Mouse (Mus musculus): ENCODE results near the gene Daam2.

The Daam2 gene

DNA sequence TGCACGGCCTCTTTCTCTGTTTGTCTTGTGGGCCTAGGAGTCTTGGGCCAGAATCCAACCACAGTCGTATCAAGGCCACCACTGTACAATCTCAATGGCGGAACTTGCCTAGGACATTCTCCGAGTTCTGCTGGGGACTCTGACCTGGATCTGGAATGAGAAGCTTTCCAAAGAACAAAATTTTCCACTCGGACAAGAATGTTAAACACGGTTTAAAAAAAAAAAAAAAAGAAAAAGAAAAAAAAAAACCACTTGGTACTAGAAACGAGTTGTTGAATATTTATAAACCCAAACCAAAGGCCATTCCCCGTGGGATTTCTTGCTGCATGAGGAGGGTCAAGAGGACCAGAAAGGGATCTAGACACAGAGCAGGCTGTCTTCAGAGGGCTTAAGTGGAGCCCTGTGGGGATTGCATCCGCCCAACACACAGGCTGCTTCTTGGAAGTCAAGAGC is 29.9 kb downstream of the Daam2 start:
- in situ Hi-C loops (cut with MboI; ENCODE audit: low sequenced_read_pairs): no loop called here

- in situ Hi-C loops (cut with MboI; ENCODE audit: low sequenced_read_pairs): no loop called here
These were observed 32.5 kb downstream of the Daam2 start for GRCm38 (mm10) chr17:49531661-49532060.

- in situ Hi-C loops (cut with MboI; ENCODE audit: low sequenced_read_pairs): no loop called here
These were observed 33.9 kb downstream of the Daam2 start for GRCm38 (mm10) chr17:49530215-49530614.

DNA sequence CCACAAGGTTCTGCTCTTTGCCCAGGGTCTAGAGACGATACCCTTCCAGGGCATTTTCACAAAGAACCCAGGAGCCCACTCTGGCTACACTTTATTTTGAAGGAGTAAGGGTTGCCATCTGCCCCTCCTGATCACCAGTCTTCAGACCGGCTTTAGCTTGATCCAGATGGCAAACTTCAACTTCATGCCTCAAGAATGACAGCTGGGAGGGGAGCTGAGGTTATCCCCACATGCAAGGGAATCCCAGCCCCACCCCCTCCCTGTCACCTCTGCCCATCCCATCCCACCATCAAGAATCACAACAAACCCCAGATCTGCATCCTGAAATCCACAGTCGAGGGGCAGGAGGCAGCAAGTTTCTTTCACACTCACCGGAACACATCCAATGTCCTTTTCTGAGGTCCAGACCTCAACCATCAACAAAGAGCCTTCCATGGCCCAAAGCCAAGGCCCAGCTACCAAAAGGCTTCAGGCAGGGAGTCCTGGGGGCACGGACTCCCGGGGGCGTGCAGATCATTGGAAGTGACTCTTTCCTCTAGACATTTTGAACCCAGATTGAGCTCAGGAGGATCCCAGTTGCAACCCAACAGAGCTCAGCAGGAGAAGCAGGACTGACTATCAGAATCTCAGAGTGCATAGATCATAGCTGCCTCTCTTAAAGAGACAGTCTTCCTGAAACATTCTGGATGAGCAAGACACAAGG is 35.5 kb downstream of the Daam2 start:
- in situ Hi-C loops (cut with MboI; ENCODE audit: low sequenced_read_pairs): no loop called here

- in situ Hi-C loops (cut with MboI; ENCODE audit: low sequenced_read_pairs): no loop called here
These were observed 36.1 kb downstream of the Daam2 start for GRCm38 (mm10) chr17:49528033-49528432.

GRCm38 (mm10) chr17:49526566-49526965 is 37.6 kb downstream of the Daam2 start:
- in situ Hi-C loops (cut with MboI; ENCODE audit: low sequenced_read_pairs): no loop called here

GRCm38 (mm10) chr17:49525911-49526310 is 38.2 kb downstream of the Daam2 start:
- in situ Hi-C loops (cut with MboI; ENCODE audit: low sequenced_read_pairs): no loop called here

DNA sequence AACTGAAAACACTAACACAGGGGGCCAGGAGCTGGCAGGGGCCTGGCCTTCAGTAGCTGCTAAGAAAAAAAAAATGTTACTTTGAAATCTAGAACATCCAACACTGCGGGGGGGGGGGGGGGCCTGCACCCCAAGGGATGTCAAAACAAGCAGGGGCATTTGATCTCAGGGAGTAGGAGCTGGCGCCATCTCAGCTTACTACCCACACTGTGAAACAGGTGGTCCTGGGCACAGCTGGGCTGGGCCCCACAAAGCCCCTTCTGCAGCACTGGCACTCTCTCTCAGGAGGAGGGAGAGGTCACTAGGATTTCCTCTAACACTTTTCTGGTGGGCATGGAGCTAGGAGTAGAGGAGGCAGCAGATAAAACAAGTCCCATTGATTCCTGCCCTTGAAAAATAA is 39.6 kb downstream of the Daam2 start:
- in situ Hi-C loops (cut with MboI; ENCODE audit: low sequenced_read_pairs): no loop called here

DNA sequence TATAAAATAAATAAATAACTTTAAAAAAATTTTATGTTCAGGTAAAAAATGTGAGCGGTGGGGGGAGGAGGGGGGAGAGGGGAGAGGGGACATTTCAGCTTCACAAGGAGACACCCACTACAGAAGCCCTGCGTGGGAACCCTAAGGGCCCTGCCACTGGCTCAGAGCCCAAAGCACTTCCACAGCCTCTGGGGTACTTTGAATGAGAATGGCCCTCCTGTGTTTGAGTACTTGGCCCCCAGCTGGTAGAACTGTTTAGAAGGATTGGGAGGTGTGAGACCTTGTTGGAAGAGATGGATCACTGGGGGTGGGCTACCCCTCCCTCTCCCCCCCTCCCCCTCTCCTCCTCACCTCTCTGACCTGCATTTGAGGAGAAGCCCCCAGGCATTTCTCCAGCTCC is 41.7 kb downstream of the Daam2 start:
- in situ Hi-C loops (cut with MboI; ENCODE audit: low sequenced_read_pairs): no loop called here

- in situ Hi-C loops (cut with MboI; ENCODE audit: low sequenced_read_pairs): no loop called here
These were observed 42.1 kb downstream of the Daam2 start for GRCm38 (mm10) chr17:49522002-49522401.

- in situ Hi-C loops (cut with MboI; ENCODE audit: low sequenced_read_pairs): no loop called here
These were observed 43.5 kb downstream of the Daam2 start for GRCm38 (mm10) chr17:49520674-49521073.

- in situ Hi-C loops (cut with MboI; ENCODE audit: low sequenced_read_pairs): no loop called here
These were observed 44.4 kb downstream of the Daam2 start for GRCm38 (mm10) chr17:49519576-49520247.

GRCm38 (mm10) chr17:49517091-49517490 is 47.1 kb downstream of the Daam2 start:
- in situ Hi-C loops (cut with MboI; ENCODE audit: low sequenced_read_pairs): no loop called here

GRCm38 (mm10) chr17:49515678-49516077 is 48.5 kb downstream of the Daam2 start:
- in situ Hi-C loops (cut with MboI; ENCODE audit: low sequenced_read_pairs): no loop called here

DNA sequence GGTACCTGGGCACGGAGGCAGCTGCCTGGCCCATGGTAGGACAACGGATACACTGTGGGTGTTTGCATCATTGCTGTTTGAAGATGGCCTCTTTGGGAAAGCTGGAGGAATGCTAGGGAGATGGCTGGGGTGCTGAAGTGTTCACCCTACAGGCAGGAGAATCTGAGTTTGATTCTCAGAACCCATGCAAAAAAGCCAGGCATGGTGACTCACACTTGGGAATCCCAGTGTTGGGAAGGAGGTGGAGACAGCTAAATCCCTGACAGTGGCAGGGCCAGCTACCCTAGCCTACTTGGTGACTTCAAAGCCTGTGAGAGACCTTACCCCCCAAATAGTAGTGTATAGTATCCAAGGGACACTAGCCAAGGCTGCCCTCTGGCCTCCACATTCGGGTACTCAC is 49.0 kb downstream of the Daam2 start:
- in situ Hi-C loops (cut with MboI; ENCODE audit: low sequenced_read_pairs): no loop called here

- in situ Hi-C loops (cut with MboI; ENCODE audit: low sequenced_read_pairs): no loop called here
These were observed 51.5 kb downstream of the Daam2 start for GRCm38 (mm10) chr17:49512671-49513085.

GRCm38 (mm10) chr17:49509431-49509830 is 54.7 kb downstream of the Daam2 start:
- in situ Hi-C loops (cut with MboI; ENCODE audit: low sequenced_read_pairs): no loop called here

GRCm38 (mm10) chr17:49503246-49503900 is 60.8 kb downstream of the Daam2 start:
- in situ Hi-C loops (cut with MboI; ENCODE audit: low sequenced_read_pairs): no loop called here

DNA sequence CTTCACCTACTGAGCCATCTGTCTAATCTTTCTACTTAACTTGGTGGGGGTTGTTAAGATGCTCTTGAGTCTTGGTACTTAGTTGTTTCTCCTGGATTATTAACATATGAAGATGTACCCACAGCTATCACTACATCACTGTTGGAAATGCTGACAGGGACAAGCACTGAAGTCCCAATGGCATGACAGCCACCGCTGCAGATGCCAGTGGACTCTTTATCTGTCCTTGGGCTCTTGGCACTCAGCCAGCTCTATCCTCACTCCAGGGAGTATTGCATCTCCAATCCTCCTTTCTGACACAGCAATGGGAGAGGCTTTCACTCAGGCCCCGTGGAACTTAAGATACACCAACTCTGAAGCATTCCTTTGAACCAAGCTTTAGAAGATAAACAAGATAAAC is 63.9 kb downstream of the Daam2 start:
- in situ Hi-C loops (cut with MboI; ENCODE audit: low sequenced_read_pairs): no loop called here

DNA sequence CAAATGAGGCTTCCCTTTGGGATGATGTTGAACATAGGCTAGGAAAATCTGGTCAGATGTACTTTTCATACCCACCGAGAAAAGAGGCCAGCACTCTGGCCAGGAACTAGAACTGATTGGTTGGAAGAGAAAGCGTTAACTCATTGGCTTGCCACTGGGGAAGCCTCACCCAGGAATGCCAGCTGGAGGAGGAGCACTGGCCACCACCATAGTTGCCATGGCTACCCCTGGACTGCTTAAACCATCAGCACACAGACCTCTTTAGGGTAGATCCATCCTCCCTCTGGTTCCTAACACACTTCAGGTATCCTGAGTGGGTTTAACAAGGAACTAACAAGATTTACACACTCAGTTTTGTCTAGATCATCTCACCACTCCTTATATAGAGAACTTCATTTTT is 64.5 kb downstream of the Daam2 start:
- in situ Hi-C loops (cut with MboI; ENCODE audit: low sequenced_read_pairs): loop anchor here (25.0 kb wide), 1 partner anchor 388 kb away; no protein-coding TSS in a partner anchor

GRCm38 (mm10) chr17:49498169-49498568 is 66.0 kb downstream of the Daam2 start:
- in situ Hi-C loops (cut with MboI; ENCODE audit: low sequenced_read_pairs): loop anchor here (25.0 kb wide), 1 partner anchor 389 kb away; no protein-coding TSS in a partner anchor

- in situ Hi-C loops (cut with MboI; ENCODE audit: low sequenced_read_pairs): loop anchor here (25.0 kb wide), 1 partner anchor 394 kb away; no protein-coding TSS in a partner anchor
These were observed 70.9 kb downstream of the Daam2 start for GRCm38 (mm10) chr17:49493276-49493675.
